Mouse (Mus musculus) heart, adult 2 months (tissue): Measurements from ENCODE around the gene Lrrc8b. TPM values are rescaled to one million over a fixed set of nuclear protein-coding genes. Genes with fewer than 3 reads are reported as not detected.

Experiments used
- DNase-seq, 2 experiments: peaks; one replicate each; pipeline ENCODE4 v3.0.0; 2021
- H3K27ac ChIP-seq: fragments of 200-600 bp; 2 replicates; pipeline ENCODE4 v1.8.1; 2022
- H3K27me3 ChIP-seq: fragments of 200-500 bp; 2 replicates; pipeline ENCODE4 v1.6.1; 2012; ENCODE audit warnings: mild to moderate bottlenecking, low read length, inconsistent platforms, mixed read lengths; ENCODE audit not compliant: control insufficient read depth, insufficient read depth
- H3K36me3 ChIP-seq: fragments of 200-500 bp; 2 replicates; pipeline ENCODE4 v1.6.1; 2012; ENCODE audit warnings: low read length, inconsistent platforms; ENCODE audit not compliant: control insufficient read depth, insufficient read depth
- H3K4me1 ChIP-seq: fragments of 200-500 bp; 2 replicates; pipeline ENCODE4 v1.6.1; 2011; ENCODE audit warnings: low read length; ENCODE audit not compliant: control insufficient read depth, insufficient read depth
- H3K4me3 ChIP-seq: fragments of 200-600 bp; 2 replicates; pipeline ENCODE4 v1.8.1; 2022
- H3K79me2 ChIP-seq: fragments of 200-500 bp; replicated peaks from 2 replicates; pipeline ENCODE4 v1.6.1; 2012; ENCODE audit warnings: mild to moderate bottlenecking, inconsistent platforms, low read length, moderate library complexity, mixed read lengths; ENCODE audit not compliant: control insufficient read depth, insufficient read depth
- H3K9ac ChIP-seq: fragments of 200-500 bp; 2 replicates; pipeline ENCODE4 v1.6.1; 2012; ENCODE audit warnings: low read depth, mild to moderate bottlenecking, control low read depth, inconsistent platforms, low read length, mixed read lengths
- CTCF ChIP-seq: fragments of 200-600 bp; IDR thresholded peaks from 2 replicates; pipeline ENCODE4 v1.8.1; 2022; ENCODE audit warnings: antibody characterized with exemption, mild to moderate bottlenecking, moderate library complexity
- EP300 ChIP-seq: fragments of 200-500 bp; IDR thresholded peaks from 2 replicates; pipeline ENCODE4 v1.6.1; 2011; ENCODE audit warnings: low read depth, low read length, control low read depth; ENCODE audit not compliant: insufficient read depth
- POLR2A ChIP-seq: fragments of 200-500 bp; IDR thresholded peaks from 2 replicates; pipeline ENCODE4 v1.6.1; 2011; ENCODE audit warnings: mild to moderate bottlenecking, low read depth, low read length, control low read depth; ENCODE audit not compliant: insufficient read depth
- WGBS: fragments of 180-500 bp; shearing (Covaris S2); methylation state at CpG from one replicate; pipeline ENCODE4 v1.1.7; 2018; 5-methylcytosine and 5-hydroxymethylcytosine counted together
- intact Hi-C: fragments of 180-260 bp; cut with DNase I; formaldehyde crosslinking; loops from one replicate; pipeline ENCODE4 v1.15.1; 2025
- polyA plus RNA-seq: library from polyadenylated mRNA; depleted of rRNA; stranded (reverse); fragments of >200 nt; gene quantifications from 2 replicates; pipeline ENCODE4 v1.2.3, GENCODE M21; 2012
- total RNA-seq, 2 experiments: library from RNA; stranded (reverse); gene quantifications; 2 replicates each; pipeline ENCODE4 v1.2.3; 2021

Lrrc8b gene
- total and polyA plus RNA-seq, 3 experiments = 2.9 to 5.0 (median 4.4) TPM

GRCm38 (mm10) chr5:105443057-105443815, 27.7 kb downstream of the Lrrc8b start:
- WGBS = 39% methylated on average over 11 of the region's 11 CpGs
- DNase-seq = peak; percentile 50 to 56
- Histone ChIP-seq H3K27me3 (no peaks in the 10 kb centered on the region), H3K27ac (peak overlapping the region; percentile 29), H3K36me3 (no peaks in the 10 kb centered on the region), H3K4me1 (peaks cover 4% of the 10 kb centered on the region), H3K9ac (no peak overlapping the region), H3K4me3 (no peak overlapping the region), H3K79me2 (0 out of 2 replicates have a peak, but pooled peaks cover 2% of the 10 kb centered on the region)
- intact Hi-C loops = no loop called here
- TF ChIP-seq CTCF (no peak), EP300 (no peak), POLR2A (no peak)

DNA sequence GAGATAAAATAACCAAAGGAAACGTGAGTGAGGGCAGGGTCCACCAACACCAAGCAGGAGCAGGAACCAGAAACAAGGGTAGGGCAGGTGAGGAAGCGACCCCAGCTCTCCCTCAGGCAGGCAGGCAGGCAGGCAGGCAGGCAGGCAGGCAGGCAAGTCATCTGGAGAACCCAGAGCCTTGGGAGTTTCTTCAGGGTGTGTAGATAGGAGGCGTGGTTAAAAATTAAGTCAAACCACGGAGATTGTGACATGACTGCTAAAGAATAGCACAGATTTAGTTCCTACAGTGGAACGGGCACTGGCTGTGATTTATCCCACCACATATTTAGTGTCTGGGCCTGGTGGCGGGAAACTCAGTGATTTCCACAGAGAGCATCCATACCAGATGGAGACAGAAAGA, 30.1 kb downstream of the Lrrc8b start:
- no peak for DNase-seq
- H3K4me1 ChIP-seq = peaks cover 4% of the 10 kb centered on the region
- intact Hi-C loops = no loop called here
- H3K4me3 ChIP-seq = no peak overlapping the region
- WGBS = 70% methylated on average over 6 of the region's 6 CpGs
- no peak for TF ChIP-seq CTCF
- TF ChIP-seq POLR2A = no peak
- TF ChIP-seq EP300 = no peak
- H3K27me3 ChIP-seq = no peaks in the 10 kb centered on the region
- H3K79me2 ChIP-seq = no peaks in the 10 kb centered on the region
- H3K9ac ChIP-seq = no peak overlapping the region
- no peaks in the 10 kb centered on the region for H3K36me3 ChIP-seq
- no peak overlapping the region for H3K27ac ChIP-seq

GRCm38 (mm10) chr5:105454105-105454504, 38.5 kb downstream of the Lrrc8b start:
- Histone ChIP-seq H3K4me3 (no peak overlapping the region), H3K27ac (no peak overlapping the region), H3K79me2 (no peaks in the 10 kb centered on the region), H3K36me3 (no peaks in the 10 kb centered on the region), H3K9ac (no peak overlapping the region), H3K27me3 (no peaks in the 10 kb centered on the region), H3K4me1 (no peaks in the 10 kb centered on the region)
- intact Hi-C loops = no loop called here
- DNase-seq = no peak
- TF ChIP-seq CTCF (no peak), EP300 (no peak), POLR2A (no peak)
- WGBS = 19% methylated on average over 1 of the region's 1 CpGs

- TF ChIP-seq CTCF (no peak), POLR2A (no peak), EP300 (no peak)
- no peaks in the 10 kb centered on the region for H3K27me3 ChIP-seq
- no peak overlapping the region for H3K27ac ChIP-seq
- H3K36me3 ChIP-seq = no peaks in the 10 kb centered on the region
- intact Hi-C loops = no loop called here
- no peak for DNase-seq
- no peak overlapping the region for H3K4me3 ChIP-seq
- no peak overlapping the region for H3K9ac ChIP-seq
- H3K4me1 ChIP-seq = no peaks in the 10 kb centered on the region
- 77% methylated on average over 6 of the region's 6 CpGs for WGBS
- H3K79me2 ChIP-seq = no peaks in the 10 kb centered on the region
Measured at GRCm38 (mm10) chr5:105459077-105459476, 43.5 kb downstream of the Lrrc8b start.

DNA sequence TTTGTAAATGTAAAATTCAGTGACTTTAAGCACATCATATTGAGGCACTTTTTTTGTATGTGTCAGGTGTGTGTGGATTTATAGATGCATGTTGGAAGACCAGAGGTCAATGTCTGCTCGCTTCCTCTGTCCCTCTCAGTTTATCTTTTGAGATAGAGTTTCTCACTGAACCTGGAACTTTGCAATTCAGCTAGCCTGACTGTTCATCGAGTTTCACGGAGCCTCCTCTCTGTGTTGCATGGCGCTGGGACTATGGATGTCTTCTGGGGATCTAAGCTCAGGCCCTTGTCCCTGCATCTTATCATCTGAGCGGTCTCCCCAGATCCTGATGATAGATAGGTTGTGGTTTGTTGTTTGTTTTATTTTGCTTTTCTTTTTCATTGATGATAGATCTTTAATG, 45.0 kb downstream of the Lrrc8b start:
- intact Hi-C loops = no loop called here
- WGBS = 85% methylated on average over 5 of the region's 5 CpGs
- no peaks in the 10 kb centered on the region for H3K27me3 ChIP-seq

GRCm38 (mm10) chr5:105461076-105461475, 45.5 kb downstream of the Lrrc8b start:
- no peaks in the 10 kb centered on the region for H3K79me2 ChIP-seq
- 97% methylated on average over 1 of the region's 1 CpGs for WGBS
- no peaks in the 10 kb centered on the region for H3K27me3 ChIP-seq
- no peaks in the 10 kb centered on the region for H3K36me3 ChIP-seq
- H3K27ac ChIP-seq = no peak overlapping the region
- H3K4me1 ChIP-seq = no peaks in the 10 kb centered on the region
- no peak overlapping the region for H3K4me3 ChIP-seq
- no peak for DNase-seq
- H3K9ac ChIP-seq = no peak overlapping the region
- intact Hi-C loops = no loop called here
- no peak for TF ChIP-seq CTCF

More for the DNA sequence above, 45.0 kb downstream of the Lrrc8b start:
- H3K27ac ChIP-seq = no peak overlapping the region
- TF ChIP-seq CTCF (no peak), POLR2A (no peak), EP300 (no peak)
- DNase-seq = no peak
- no peaks in the 10 kb centered on the region for H3K36me3 ChIP-seq
- no peaks in the 10 kb centered on the region for H3K79me2 ChIP-seq
- no peak overlapping the region for H3K4me3 ChIP-seq
- H3K9ac ChIP-seq = no peak overlapping the region
- no peaks in the 10 kb centered on the region for H3K4me1 ChIP-seq
